Mouse (Mus musculus): Measurements from ENCODE around the gene Psg22.
A peak's percentile ranks its signal among the peaks of the same experiment; 100 is the strongest.
"Not testable (repeated sequence)": the region's sequence is repeated elsewhere in the genome, so short reads cannot be mapped to it uniquely, and the experiment has no call there.

The Psg22 gene

GRCm38 (mm10) chr7:18717790-18718189 lies at the start of gene Psg22:
Gene Psg22 (plus strand): TSS chr7:18718090.
- DNase-seq, result no peak

- peak; percentile 6 for DNase-seq
Measured at GRCm38 (mm10) chr7:18679772-18680171, 38.1 kb upstream of the Psg22 start.

- DNase-seq, result no peak
Measured at GRCm38 (mm10) chr7:18685586-18685985, 32.3 kb upstream of the Psg22 start.

GRCm38 (mm10) chr7:18686085-18686484 lies 31.8 kb upstream of the Psg22 start, which contains the start of gene Psg20:
Gene Psg20 (minus strand): TSS chr7:18686185.
- DNase-seq, result no peak

GRCm38 (mm10) chr7:18710331-18710730 lies 7.6 kb upstream of the Psg22 start:
- not testable (repeated sequence) for DNase-seq

- no peak for DNase-seq
Measured at GRCm38 (mm10) chr7:18710846-18711245, 7.0 kb upstream of the Psg22 start.

- peak; percentile 3 for DNase-seq
Measured at GRCm38 (mm10) chr7:18715546-18715945, 2.3 kb upstream of the Psg22 start.

GRCm38 (mm10) chr7:18724001-18724400 lies 6.1 kb downstream of the Psg22 start:
- no peak for DNase-seq

GRCm38 (mm10) chr7:18725931-18726330 lies 8.0 kb downstream of the Psg22 start:
- DNase-seq, result not testable (repeated sequence)

- DNase-seq, result no peak
Measured at GRCm38 (mm10) chr7:18728391-18728790, 10.5 kb downstream of the Psg22 start.

- no peak for DNase-seq
Measured at GRCm38 (mm10) chr7:18733111-18733510, 15.2 kb downstream of the Psg22 start.

GRCm38 (mm10) chr7:18734451-18734850 lies 16.6 kb downstream of the Psg22 start:
- no peak for DNase-seq

- DNase-seq, result peak; percentile 9
Measured at GRCm38 (mm10) chr7:18746189-18746860, 28.4 kb downstream of the Psg22 start.

GRCm38 (mm10) chr7:18747420-18747819 lies 29.5 kb downstream of the Psg22 start:
- not testable (repeated sequence) for DNase-seq

- DNase-seq, result no peak
Measured at GRCm38 (mm10) chr7:18748994-18749895, 31.4 kb downstream of the Psg22 start.

- DNase-seq, result peak; percentile 32
Measured at GRCm38 (mm10) chr7:18749896-18750477, 32.1 kb downstream of the Psg22 start.

- not testable (repeated sequence) for DNase-seq
Measured at GRCm38 (mm10) chr7:18760152-18760551, 42.3 kb downstream of the Psg22 start.

GRCm38 (mm10) chr7:18762885-18763284 lies 45.0 kb downstream of the Psg22 start:
- not testable (repeated sequence) for DNase-seq
